30 mouse cellular contexts compared by ENCODE assay signal in the genomic region with DNA sequence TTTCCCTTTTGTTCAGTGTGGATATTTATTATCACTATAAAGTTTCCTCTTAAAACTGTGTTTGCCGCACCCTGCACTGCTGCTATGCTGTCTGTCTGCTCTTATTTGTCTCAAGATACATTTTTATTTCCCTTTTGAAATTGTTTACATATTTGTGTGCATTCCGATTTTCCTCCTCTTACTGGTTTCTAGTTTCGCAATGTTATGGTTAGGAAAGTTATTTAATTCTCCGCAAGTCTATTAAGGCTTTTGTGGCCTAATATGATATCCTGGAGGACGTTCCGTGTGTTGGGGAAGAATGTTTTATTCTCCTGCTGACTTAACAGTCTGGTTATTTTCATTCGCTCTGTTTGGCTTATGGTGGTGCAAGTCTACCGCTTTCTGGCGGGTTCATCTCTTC.
"Had no signal": no experiment of that assay in that cellular context is flagged by ENCODE, and none has a peak within 500 bp of the region (broad histone marks: within the 10 kb centered on the region; RNA-seq: fewer than 3 reads in every experiment).

No protein-coding gene starts in this region.

- H3K4me3 ChIP-seq: limb, embryonic 10.5 days; limb, embryonic 12.5 days; limb, embryonic 13.5 days; limb, embryonic 15.5 days; liver, embryonic 12.5 days; liver, embryonic 13.5 days; liver, embryonic 15.5 days; lung, embryonic 15.5 days; megakaryocyte, embryonic 14.5 days; midbrain, embryonic 10.5 days; midbrain, embryonic 12.5 days; midbrain, embryonic 13.5 days; midbrain, embryonic 15.5 days had no signal

- H3K9ac ChIP-seq: limb, embryonic 12.5 days; limb, embryonic 13.5 days; limb, embryonic 15.5 days; liver, embryonic 12.5 days; liver, embryonic 13.5 days; liver, embryonic 14.5 days; liver, embryonic 15.5 days; liver, postnatal 0 days; lung, embryonic 14.5 days; lung, embryonic 15.5 days; midbrain, embryonic 12.5 days; midbrain, embryonic 13.5 days; midbrain, embryonic 15.5 days had no signal

- H3K9me3 ChIP-seq: limb, embryonic 10.5 days; limb, embryonic 12.5 days; limb, embryonic 13.5 days; limb, embryonic 15.5 days; liver, embryonic 12.5 days; liver, embryonic 13.5 days; liver, embryonic 15.5 days; lung, embryonic 15.5 days; midbrain, embryonic 10.5 days; midbrain, embryonic 12.5 days; midbrain, embryonic 13.5 days; midbrain, embryonic 15.5 days had no signal

- H3K4me1 ChIP-seq: limb, embryonic 10.5 days; limb, embryonic 12.5 days; limb, embryonic 13.5 days; limb, embryonic 15.5 days; liver, embryonic 12.5 days; liver, embryonic 15.5 days; lung, embryonic 15.5 days; megakaryocyte, embryonic 14.5 days; midbrain, embryonic 10.5 days; midbrain, embryonic 12.5 days; midbrain, embryonic 13.5 days; midbrain, embryonic 15.5 days had no signal

- ATAC-seq: liver, embryonic 12.5 days; liver, postnatal 0 days; lung, postnatal 0 days; midbrain, embryonic 13.5 days; midbrain, embryonic 15.5 days; midbrain, embryonic 16.5 days had no signal

- H3K36me3 ChIP-seq: limb, embryonic 10.5 days; limb, embryonic 12.5 days; limb, embryonic 13.5 days; limb, embryonic 15.5 days; liver, embryonic 12.5 days; liver, embryonic 13.5 days; liver, embryonic 15.5 days; lung, embryonic 15.5 days; midbrain, embryonic 10.5 days; midbrain, embryonic 12.5 days; midbrain, embryonic 13.5 days; midbrain, embryonic 15.5 days had no signal

- DNase-seq: left cerebral cortex, postnatal 4 days; liver; liver, embryonic 13.5 days; liver, postnatal 0 days; lung, adult 18-20 months; lung, adult 2 months; lung, embryonic 14.5 days; lung, postnatal 10 days; lung, postnatal 14 days; lung, postnatal 36 days; lung, postnatal 4 days; midbrain, embryonic 14.5 days had no signal

- H3K27ac ChIP-seq: limb, embryonic 10.5 days; limb, embryonic 12.5 days; limb, embryonic 13.5 days; limb, embryonic 15.5 days; liver, embryonic 12.5 days; liver, embryonic 13.5 days; liver, embryonic 14.5 days; liver, embryonic 15.5 days; lung, embryonic 15.5 days; macrophage; midbrain, embryonic 10.5 days; midbrain, embryonic 12.5 days; midbrain, embryonic 13.5 days; midbrain, embryonic 15.5 days had no signal

- H3K4me2 ChIP-seq: limb, embryonic 12.5 days; limb, embryonic 13.5 days; limb, embryonic 15.5 days; liver, embryonic 11.5 days; liver, embryonic 12.5 days; liver, embryonic 13.5 days; liver, embryonic 15.5 days; lung, embryonic 14.5 days; lung, embryonic 15.5 days; midbrain, embryonic 11.5 days; midbrain, embryonic 12.5 days; midbrain, embryonic 13.5 days; midbrain, embryonic 15.5 days had no signal

- H3K27me3 ChIP-seq: limb, embryonic 12.5 days; limb, embryonic 13.5 days; limb, embryonic 15.5 days; liver, embryonic 12.5 days; liver, embryonic 13.5 days; liver, embryonic 15.5 days; lung, embryonic 15.5 days; megakaryocyte, embryonic 14.5 days; midbrain, embryonic 12.5 days; midbrain, embryonic 13.5 days; midbrain, embryonic 15.5 days had no signal
